Mouse (Mus musculus) embryonic facial prominence, embryonic 12.5 days (tissue): ENCODE measurements around the gene Olfr519. TPM values are rescaled to one million over a fixed set of nuclear protein-coding genes. Genes with fewer than 3 reads are reported as not detected.

ENCODE experiments used
- ATAC-seq: fragments of 200-750 bp; cut with Nextera tagmentation; 2 replicates; pipeline ENCODE4 v1.8.0; 2017; ENCODE audit not compliant: insufficient number of reproducible peaks, insufficient read depth, low FRiP score, low TSS enrichment
- H3K27ac ChIP-seq: fragments of 300-500 bp; sonication (generic); 2 replicates; pipeline ENCODE4 v1.5.1; 2016; ENCODE audit warnings: mild to moderate bottlenecking
- H3K27me3 ChIP-seq: fragments of 300-500 bp; sonication (generic); 2 replicates; pipeline ENCODE4 v1.6.1; 2016; ENCODE audit warnings: mild to moderate bottlenecking, moderate library complexity
- H3K36me3 ChIP-seq: fragments of 300-500 bp; sonication (generic); 2 replicates; pipeline ENCODE4 v1.6.1; 2016; ENCODE audit warnings: mild to moderate bottlenecking
- H3K4me1 ChIP-seq: fragments of 300-500 bp; sonication (generic); 2 replicates; pipeline ENCODE4 v1.6.1; 2016
- H3K4me2 ChIP-seq: fragments of 300-500 bp; sonication (generic); replicated peaks from 2 replicates; pipeline ENCODE4 v1.6.1; 2016; ENCODE audit warnings: mild to moderate bottlenecking, moderate library complexity
- H3K4me3 ChIP-seq: fragments of 300-500 bp; sonication (generic); 2 replicates; pipeline ENCODE4 v1.5.1; 2016; ENCODE audit warnings: mild to moderate bottlenecking
- H3K9ac ChIP-seq: fragments of 300-500 bp; sonication (generic); 2 replicates; pipeline ENCODE4 v1.6.1; 2016; ENCODE audit warnings: mild to moderate bottlenecking, moderate library complexity
- H3K9me3 ChIP-seq: fragments of 300-500 bp; sonication (generic); 2 replicates; pipeline ENCODE4 v1.6.1; 2016; ENCODE audit warnings: mild to moderate bottlenecking, moderate library complexity
- WGBS: fragments of 180-500 bp; shearing (Covaris S2); methylation state at CpG from one replicate; pipeline ENCODE4 v1.1.7; 2016; 5-methylcytosine and 5-hydroxymethylcytosine counted together
- polyA plus RNA-seq: library from polyadenylated mRNA; unstranded; fragments of >200 nt; fragmentation: Nextera tagmentation; extraction: Ambion mirVana; gene quantifications from 2 replicates; pipeline ENCODE4 v1.2.1, GENCODE M21; 2016

Olfr519 gene
- polyA plus RNA-seq, 1 experiment from 2014 or later: not detected

- no peak for ATAC-seq
- no peak within 1 kb of the TSS for H3K4me2 ChIP-seq
- no peak within 1 kb of the TSS for H3K4me3 ChIP-seq
- 79% methylated on average over 4 of the region's 4 CpGs for WGBS
- H3K9me3 ChIP-seq: no peaks in the 10 kb centered on the region
- no peaks in the 10 kb centered on the region for H3K27me3 ChIP-seq
- H3K27ac ChIP-seq: no peak within 1 kb of the TSS
- H3K36me3 ChIP-seq: no peaks in the 10 kb centered on the region
- H3K4me1 ChIP-seq: no peaks in the 10 kb centered on the region
- no peak within 1 kb of the TSS for H3K9ac ChIP-seq
Measured at GRCm38 (mm10) chr7:108884906-108885305, 9.3 kb downstream of the Olfr519 start, which contains the start of gene Olfr518. Olfr518 (minus strand) TSS chr7:108885006.

- 58% methylated on average over 2 of the region's 2 CpGs for WGBS
- Histone ChIP-seq H3K36me3 (no peaks in the 10 kb centered on the region), H3K4me1 (no peaks in the 10 kb centered on the region), H3K9ac (no peak within 1 kb of the TSS), H3K27me3 (no peaks in the 10 kb centered on the region), H3K4me2 (no peak within 1 kb of the TSS), H3K4me3 (no peak within 1 kb of the TSS), H3K27ac (no peak within 1 kb of the TSS), H3K9me3 (no peaks in the 10 kb centered on the region)
- no peak for ATAC-seq
Measured at GRCm38 (mm10) chr7:108872279-108872678, 21.9 kb downstream of the Olfr519 start, which contains the start of gene Olfr517. Olfr517 (minus strand) TSS chr7:108872379.

GRCm38 (mm10) chr7:108850429-108850828 lies 43.8 kb downstream of the Olfr519 start, which contains the start of gene Olfr516:
Olfr516 (minus strand) TSS chr7:108850529.
- ATAC-seq: no peak
- H3K9me3 ChIP-seq: no peaks in the 10 kb centered on the region
- H3K4me1 ChIP-seq: no peaks in the 10 kb centered on the region
- no peaks in the 10 kb centered on the region for H3K36me3 ChIP-seq
- 88% methylated on average over 2 of the region's 2 CpGs for WGBS
- H3K4me2 ChIP-seq: no peak within 1 kb of the TSS
- no peaks in the 10 kb centered on the region for H3K27me3 ChIP-seq
- H3K4me3 ChIP-seq: no peak within 1 kb of the TSS
- H3K9ac ChIP-seq: no peak within 1 kb of the TSS
- no peak within 1 kb of the TSS for H3K27ac ChIP-seq

Other genes with a start within 250 kb of the Olfr519 start
- 0.10 TPM in 1 of 2 replicates, not detected in the other for gene Olfr509, start 242.5 kb downstream of the Olfr519 start, polyA plus RNA-seq
- gene Olfr510, start 228.0 kb downstream of the Olfr519 start, polyA plus RNA-seq: not detected in 2 replicates
- gene Olfr512, start 181.1 kb downstream of the Olfr519 start, polyA plus RNA-seq: not detected in 2 replicates
- not detected in 2 replicates for gene Olfr513, start 143.4 kb downstream of the Olfr519 start, polyA plus RNA-seq
- not detected in 2 replicates for gene Olfr514, start 68.4 kb downstream of the Olfr519 start, polyA plus RNA-seq
- gene Olfr516, start 43.9 kb downstream of the Olfr519 start, polyA plus RNA-seq: not detected in 2 replicates
- gene Olfr517, start 22.0 kb downstream of the Olfr519 start, polyA plus RNA-seq: not detected in 2 replicates
- gene Olfr518, start 9.4 kb downstream of the Olfr519 start, polyA plus RNA-seq: not detected in 2 replicates
- 0.04 and 0.08 TPM in 2 replicates for gene Nlrp10, start 35.8 kb upstream of the Olfr519 start, polyA plus RNA-seq
- 93.5 and 97.4 TPM in 2 replicates for gene Eif3f, start 40.0 kb upstream of the Olfr519 start, polyA plus RNA-seq
- gene Tub, start 55.9 kb upstream of the Olfr519 start, polyA plus RNA-seq: 7.3 and 9.2 TPM in 2 replicates
- gene Ric3, start 188.9 kb upstream of the Olfr519 start, polyA plus RNA-seq: 5.3 and 6.4 TPM in 2 replicates